Mouse (Mus musculus): Measurements from ENCODE around the gene Rpl41.
"Not testable (repeated sequence)": the region's sequence is repeated elsewhere in the genome, so short reads cannot be mapped to it uniquely, and the experiment has no call there.

Rpl41 gene

GRCm38 (mm10) chr10:128524111-128524731 is 24.9 kb downstream of the Rpl41 start:
- peak in 1 of 2 experiments; percentile 24 for DNase-seq

DNA sequence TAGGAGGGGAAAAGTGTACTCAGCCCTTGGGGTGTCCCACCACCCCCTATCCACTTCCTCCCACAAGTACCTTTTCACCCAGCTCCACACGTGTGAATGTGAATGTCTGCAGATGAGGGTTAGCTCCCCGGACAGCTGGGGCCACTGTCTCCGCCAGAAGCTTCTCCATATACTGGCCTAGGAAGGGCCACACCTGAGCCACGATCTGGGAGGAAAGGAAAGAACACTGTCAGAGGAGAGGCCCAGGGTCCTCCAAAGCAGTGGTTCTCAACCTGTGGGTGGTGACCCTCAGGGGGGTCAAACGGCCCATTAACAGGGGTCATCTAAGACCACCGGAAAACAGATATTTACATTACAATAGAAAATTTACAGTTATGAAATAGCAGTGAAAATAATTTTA is 26.8 kb downstream of the Rpl41 start:
- no peak for DNase-seq

DNA sequence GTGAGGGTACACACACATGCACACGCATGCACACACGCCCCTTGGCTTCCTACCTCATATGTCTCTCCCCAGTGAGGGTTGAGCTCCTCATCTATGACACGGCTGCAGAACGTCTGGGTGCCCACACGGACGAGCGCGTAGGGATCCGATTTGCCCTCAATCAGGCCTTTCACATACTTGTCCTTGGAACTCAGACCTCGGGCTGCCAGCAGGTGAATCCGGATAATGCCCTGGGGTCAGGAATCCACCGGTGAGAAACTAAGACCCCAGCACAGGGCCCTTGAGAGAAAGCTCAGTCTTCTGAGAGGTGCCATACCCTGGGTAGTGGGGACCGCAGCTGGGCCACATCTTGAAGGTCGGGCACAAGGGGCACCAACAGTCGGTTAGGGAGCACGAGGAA is 28.5 kb downstream of the Rpl41 start:
- no peak for DNase-seq

- peak; percentile 51 to 68 for DNase-seq
Measured at GRCm38 (mm10) chr10:128518833-128519232, 30.3 kb downstream of the Rpl41 start.

DNA sequence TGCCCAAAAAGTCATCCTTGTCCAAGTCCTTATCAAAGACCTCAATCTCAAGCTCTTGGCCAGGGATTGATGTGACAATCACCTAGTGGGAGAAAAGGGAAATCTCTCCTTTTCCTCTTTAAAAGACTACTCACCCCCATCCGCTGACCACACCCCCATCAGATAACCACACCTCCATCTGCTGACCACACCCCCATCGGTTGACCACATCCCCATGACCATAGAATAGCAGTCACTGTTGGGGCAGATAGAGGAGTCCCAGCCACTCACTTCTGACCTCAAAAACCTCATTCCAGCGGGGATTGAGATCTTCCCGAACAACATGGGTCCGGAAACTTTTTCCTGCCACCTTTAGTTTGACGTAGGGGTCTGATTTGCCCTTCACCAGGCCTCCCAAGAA is 32.4 kb downstream of the Rpl41 start:
- DNase-seq, result no peak

DNA sequence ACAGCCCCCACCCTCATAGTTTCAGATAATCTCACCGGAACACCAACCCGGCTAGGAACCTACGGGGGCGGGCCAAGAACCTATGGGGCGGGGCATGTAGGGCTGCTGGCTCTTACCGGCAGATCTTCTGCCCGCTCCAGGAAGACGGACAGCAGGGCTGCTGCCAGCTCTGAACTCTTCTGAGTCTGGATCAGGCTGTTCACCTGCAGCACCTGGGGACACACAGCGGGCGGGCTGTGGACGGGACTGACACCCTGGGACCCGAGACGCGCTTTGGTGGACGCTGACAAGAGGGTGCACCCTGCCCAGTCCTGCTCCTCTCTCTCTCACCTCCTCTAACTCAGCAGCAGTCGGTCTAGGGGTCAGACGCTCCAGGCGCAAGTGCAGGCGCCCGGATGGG is 33.1 kb downstream of the Rpl41 start:
- DNase-seq, result no peak

GRCm38 (mm10) chr10:128515044-128515443 is 34.1 kb downstream of the Rpl41 start:
- DNase-seq, result no peak

- DNase-seq, result no peak
Measured at GRCm38 (mm10) chr10:128511761-128512160, 37.3 kb downstream of the Rpl41 start.

GRCm38 (mm10) chr10:128511189-128511588 is 37.9 kb downstream of the Rpl41 start:
- DNase-seq, result no peak

- no peak for DNase-seq
Measured at GRCm38 (mm10) chr10:128510301-128510700, 38.8 kb downstream of the Rpl41 start.

DNA sequence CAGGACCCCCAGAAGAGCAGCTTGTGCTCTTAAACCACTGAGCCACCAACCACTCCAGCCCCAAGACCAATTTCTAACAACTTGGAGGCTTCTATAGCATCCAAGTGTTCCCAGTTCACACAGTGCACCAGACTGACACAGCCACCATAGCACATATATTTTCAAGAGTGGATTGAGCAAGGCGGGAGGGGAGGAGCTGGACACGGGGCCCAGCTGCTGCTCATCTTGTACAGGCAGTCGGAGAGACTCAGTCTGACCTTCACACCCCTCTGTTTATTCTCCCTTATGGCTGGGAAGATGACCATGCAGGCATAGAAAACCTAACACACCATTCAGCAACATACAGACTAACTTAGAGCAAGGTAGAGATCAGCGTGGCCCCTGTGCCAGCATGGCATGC is 39.3 kb downstream of the Rpl41 start:
- no peak for DNase-seq

GRCm38 (mm10) chr10:128509203-128509602 is 39.9 kb downstream of the Rpl41 start:
- no peak for DNase-seq

GRCm38 (mm10) chr10:128508260-128508659 is 40.8 kb downstream of the Rpl41 start:
- DNase-seq, result no peak

- no peak for DNase-seq
Measured at GRCm38 (mm10) chr10:128505974-128506373, 43.1 kb downstream of the Rpl41 start.

- DNase-seq, result not testable (repeated sequence)
Measured at GRCm38 (mm10) chr10:128505371-128505667, 43.8 kb downstream of the Rpl41 start.

DNA sequence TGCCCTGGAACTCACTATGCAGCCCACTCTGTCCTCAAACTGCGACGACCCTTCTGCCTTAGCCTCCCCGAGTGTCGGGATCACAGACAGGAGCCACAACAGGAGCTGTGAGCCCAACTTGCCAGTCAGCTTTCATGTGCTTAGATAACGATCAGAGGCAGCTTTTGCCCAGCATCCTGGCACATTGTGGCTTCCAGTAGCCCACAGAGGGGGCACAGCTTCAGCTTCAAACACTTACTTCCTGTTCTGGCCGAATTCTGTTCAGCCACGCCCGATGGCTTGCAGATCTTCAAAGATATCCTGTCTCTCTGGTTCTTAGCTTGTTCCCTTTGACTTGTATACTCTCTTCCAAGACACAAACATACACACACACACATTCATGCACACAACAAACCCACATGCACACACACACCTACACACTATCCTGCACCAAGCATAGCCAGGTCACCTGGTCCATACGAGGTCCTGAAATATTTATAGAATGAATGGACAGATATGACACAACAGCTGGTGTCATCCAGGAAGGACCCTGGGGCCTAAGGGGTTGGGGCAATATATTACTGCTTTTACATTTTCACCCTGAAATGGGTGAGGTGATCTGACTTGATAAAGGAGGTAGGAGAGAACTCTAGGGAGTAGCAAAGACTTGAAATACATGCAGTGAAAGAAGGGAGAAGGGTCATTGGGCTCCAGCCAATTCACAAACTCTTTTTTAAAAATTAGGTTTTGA is 44.3 kb downstream of the Rpl41 start:
- no peak for DNase-seq

GRCm38 (mm10) chr10:128504012-128504411 is 45.1 kb downstream of the Rpl41 start:
- DNase-seq, result no peak

GRCm38 (mm10) chr10:128503532-128503931 is 45.6 kb downstream of the Rpl41 start:
- DNase-seq, result no peak

GRCm38 (mm10) chr10:128502341-128502740 is 46.8 kb downstream of the Rpl41 start:
- DNase-seq, result no peak

DNA sequence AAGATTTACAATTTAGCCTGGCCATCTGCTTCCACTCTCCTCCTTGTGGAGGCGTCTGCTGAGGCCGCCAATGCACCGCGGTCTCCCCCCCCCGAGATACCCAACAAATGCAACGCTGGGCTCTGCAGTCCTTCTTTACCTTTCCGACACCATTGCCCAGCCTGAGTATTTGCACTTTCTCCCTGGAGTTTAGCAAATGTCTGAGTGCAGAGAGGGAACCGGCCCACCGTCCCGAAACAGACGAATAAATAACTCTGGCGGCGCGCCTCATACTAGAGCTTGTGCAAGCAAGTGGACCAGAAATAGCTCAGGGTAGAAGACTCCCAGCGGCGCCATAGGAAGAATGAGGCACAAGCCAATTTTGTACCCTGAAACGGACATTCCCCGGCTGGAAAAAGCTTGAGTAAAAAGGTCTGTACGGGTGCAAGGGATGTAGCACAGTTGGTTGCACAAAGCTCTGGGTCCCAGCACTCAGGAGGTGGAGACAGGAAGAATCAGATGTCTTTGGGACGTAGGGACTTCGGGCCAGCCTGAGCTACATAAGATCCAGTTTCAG is 49.9 kb downstream of the Rpl41 start:
- DNase-seq, result peak; percentile 62 to 75

DNA sequence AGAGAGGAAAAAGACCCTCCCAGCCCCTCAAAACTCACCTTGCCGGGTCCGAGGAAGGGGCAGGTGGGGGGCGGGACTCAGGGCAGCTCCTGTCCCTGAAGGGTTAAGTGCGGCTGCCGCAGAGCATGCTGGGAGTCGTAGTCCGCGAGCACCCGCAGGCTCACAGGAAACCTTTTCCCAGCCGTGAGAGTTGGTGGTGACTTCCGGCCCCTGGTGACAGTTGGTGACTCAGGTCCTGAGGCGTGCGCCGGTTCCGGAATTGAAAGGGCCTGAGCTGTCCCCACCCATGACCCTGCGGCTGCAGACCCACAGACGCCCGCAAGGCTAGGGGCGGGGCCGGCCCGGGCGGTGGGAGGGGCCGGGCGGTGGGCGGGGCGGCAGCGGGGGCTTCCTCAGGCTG is 50.5 kb downstream of the Rpl41 start, which contains the start of gene Myl6b:
Myl6b (minus strand) TSS at position 96 of the 400 bp plus-strand sequence.
- peak; percentile 96 to 97 for DNase-seq
